Mouse (Mus musculus): Measurements from ENCODE around the gene B4galnt3.
A peak's percentile ranks its signal among the peaks of the same experiment; 100 is the strongest.

GRCm38 (mm10) chr6:120324295-120324927 lies 30.1 kb upstream of the B4galnt3 start:
- peak; percentile 87 for TF ChIP-seq CTCF (IDR thresholded peaks at IDR 0.05; ENCODE audit: low read depth)
- no peak for TF ChIP-seq EP300 (IDR thresholded peaks at IDR 0.05; ENCODE audit: low read depth)
